Mouse (Mus musculus) gastrocnemius, adult 18-20 months (tissue): ENCODE measurements around the gene Atg4c. TPM values are rescaled to one million over a fixed set of nuclear protein-coding genes. Genes with fewer than 3 reads are reported as not detected.

ENCODE experiments used
- DNase-seq: peaks from one replicate; pipeline ENCODE4 v3.0.0; 2021; ENCODE audit warnings: low spot score
- long read RNA-seq, 2 experiments: library from polyadenylated mRNA; stranded (forward); transcript quantifications; one replicate each; pipeline ENCODE4 v2.0.0; 2021
- total RNA-seq, 2 experiments: library from RNA; stranded (reverse); gene quantifications; 2 replicates each; pipeline ENCODE4 v1.2.3; 2021

Atg4c gene
- 1 to 10 TPM; 5.6 to 7.2 TPM for total RNA-seq
- long read RNA-seq, experiment 1, transcript Atg4c-201 (11 exons, 3,178 nt), result major isoform, 13 of 18 reads
- long read RNA-seq, experiment 1, partial matches to known transcripts, result 0 of 18 reads
- long read RNA-seq, experiment 1, other reads (novel, unspliced or antisense), result 4 of 18 reads
- long read RNA-seq, experiment 2, transcript Atg4c-201 (11 exons, 3,178 nt), result major isoform, 9 of 15 reads
- long read RNA-seq, experiment 2, partial matches to known transcripts, result 0 of 15 reads
- long read RNA-seq, experiment 2, other reads (novel, unspliced or antisense), result 2 of 15 reads

- peak; percentile 81 for DNase-seq
These were observed at the start of gene Atg4c for GRCm38 (mm10) chr4:99193810-99194582. TSS of gene Atg4c (plus strand) at chr4:99193934.

GRCm38 (mm10) chr4:99151434-99151833 lies 42.3 kb upstream of the Atg4c start:
- DNase-seq, result no peak

GRCm38 (mm10) chr4:99151885-99152558 lies 41.7 kb upstream of the Atg4c start:
- DNase-seq, result no peak

DNA sequence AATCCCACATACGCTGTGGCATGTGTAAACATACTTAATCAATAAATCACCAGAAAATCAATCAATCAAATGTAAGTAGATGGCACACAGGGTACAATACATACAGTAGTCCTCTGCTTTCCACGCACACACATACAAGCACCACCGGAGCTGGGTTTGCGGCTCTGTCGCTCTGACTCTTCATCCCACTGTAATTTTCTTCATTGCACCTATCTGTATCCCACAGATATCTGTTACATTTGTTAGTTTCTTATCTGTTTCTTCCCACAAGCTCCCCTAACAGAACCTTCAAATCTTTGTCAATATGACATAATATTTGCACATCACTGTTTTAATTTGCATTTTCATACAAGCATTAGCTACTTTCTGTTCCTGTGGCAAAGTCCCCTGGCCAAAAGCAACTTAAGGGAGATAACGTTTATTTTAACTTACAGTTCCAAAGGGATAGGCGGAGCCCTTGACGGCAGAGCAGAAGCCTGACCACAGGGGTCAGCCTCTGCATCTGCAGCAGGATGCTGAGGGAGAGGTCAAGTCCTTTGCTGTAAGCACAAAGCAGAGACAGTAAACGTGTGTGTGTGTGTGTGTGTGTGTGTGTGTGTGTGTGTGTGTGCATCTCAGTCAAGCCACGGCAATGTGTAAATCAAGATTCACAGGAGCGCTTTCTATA lies 37.0 kb upstream of the Atg4c start:
- no peak for DNase-seq

- no peak for DNase-seq
These were observed 35.2 kb upstream of the Atg4c start for GRCm38 (mm10) chr4:99158495-99158894.

DNA sequence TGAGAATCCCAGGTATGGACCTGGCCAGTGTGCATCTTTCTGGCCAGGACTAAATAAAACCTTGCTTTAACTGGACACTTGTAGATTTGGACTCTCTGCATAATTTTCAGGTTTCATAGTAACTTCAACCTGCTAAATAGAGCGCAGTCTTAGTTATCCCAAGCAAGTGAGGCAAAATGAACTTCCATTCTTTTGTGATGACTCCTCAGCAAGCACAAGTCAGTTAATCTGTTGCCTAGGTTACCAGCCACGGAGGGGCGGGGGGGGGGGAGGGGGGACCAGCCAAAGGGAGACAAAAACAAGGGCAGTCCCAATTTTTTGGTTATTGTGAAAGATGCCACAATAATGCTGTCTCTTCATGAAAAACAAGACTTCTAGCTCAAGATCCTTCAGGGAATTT lies 33.3 kb upstream of the Atg4c start:
- DNase-seq, result no peak

GRCm38 (mm10) chr4:99160899-99161298 lies 32.8 kb upstream of the Atg4c start:
- DNase-seq, result no peak

- DNase-seq, result peak; percentile 40
These were observed 32.2 kb upstream of the Atg4c start for GRCm38 (mm10) chr4:99161457-99161971.

DNA sequence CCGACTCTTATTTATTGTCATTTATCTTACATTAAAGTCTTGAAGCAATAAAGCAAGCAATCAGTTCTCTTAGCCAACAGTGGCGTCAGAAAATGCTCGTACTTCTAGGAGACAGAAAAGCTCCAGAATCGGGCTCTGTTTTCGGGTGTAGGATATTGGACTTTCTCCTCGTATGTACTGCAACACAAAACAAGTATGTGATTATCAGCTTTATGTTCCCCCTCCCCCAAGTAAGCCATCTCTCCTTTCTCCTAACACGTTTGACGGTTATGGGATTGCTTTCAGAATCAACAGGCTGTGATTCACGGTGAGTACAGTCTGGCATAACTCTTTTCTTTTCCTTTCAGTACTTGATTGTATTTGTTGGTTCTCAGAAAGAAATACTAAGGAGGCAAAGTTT lies 30.7 kb upstream of the Atg4c start:
- DNase-seq, result no peak

- peak; percentile 37 for DNase-seq
These were observed 30.2 kb upstream of the Atg4c start for GRCm38 (mm10) chr4:99163547-99163946.

DNA sequence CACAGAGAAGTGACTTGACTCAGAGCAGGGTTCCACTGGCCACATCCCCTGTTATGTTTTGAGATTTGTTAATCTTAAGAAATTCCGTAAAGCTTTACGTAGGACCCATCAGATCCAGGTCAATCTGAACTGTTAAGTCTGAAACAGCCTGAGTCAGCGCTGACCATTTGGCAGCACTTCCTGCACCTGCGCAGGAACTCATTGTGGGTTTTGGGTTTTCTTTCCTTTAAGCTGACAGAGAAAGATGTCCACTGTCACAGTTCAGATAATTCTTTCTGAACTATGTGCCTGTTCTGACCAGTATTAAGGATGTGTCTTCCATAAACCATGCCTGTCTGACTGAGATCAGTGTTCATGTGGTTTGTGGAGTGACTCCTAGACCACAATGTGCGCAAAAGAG lies 24.9 kb upstream of the Atg4c start:
- DNase-seq, result no peak

GRCm38 (mm10) chr4:99174265-99174664 lies 19.5 kb upstream of the Atg4c start:
- no peak for DNase-seq

- no peak for DNase-seq
These were observed 16.9 kb upstream of the Atg4c start for GRCm38 (mm10) chr4:99176841-99177240.

- no peak for DNase-seq
These were observed 16.5 kb upstream of the Atg4c start for GRCm38 (mm10) chr4:99177255-99177654.

GRCm38 (mm10) chr4:99178851-99179250 lies 14.9 kb upstream of the Atg4c start:
- peak; percentile 38 for DNase-seq

GRCm38 (mm10) chr4:99179446-99180120 lies 14.2 kb upstream of the Atg4c start:
- DNase-seq, result peak; percentile 47

GRCm38 (mm10) chr4:99180921-99181320 lies 12.8 kb upstream of the Atg4c start:
- peak; percentile 93 for DNase-seq

DNA sequence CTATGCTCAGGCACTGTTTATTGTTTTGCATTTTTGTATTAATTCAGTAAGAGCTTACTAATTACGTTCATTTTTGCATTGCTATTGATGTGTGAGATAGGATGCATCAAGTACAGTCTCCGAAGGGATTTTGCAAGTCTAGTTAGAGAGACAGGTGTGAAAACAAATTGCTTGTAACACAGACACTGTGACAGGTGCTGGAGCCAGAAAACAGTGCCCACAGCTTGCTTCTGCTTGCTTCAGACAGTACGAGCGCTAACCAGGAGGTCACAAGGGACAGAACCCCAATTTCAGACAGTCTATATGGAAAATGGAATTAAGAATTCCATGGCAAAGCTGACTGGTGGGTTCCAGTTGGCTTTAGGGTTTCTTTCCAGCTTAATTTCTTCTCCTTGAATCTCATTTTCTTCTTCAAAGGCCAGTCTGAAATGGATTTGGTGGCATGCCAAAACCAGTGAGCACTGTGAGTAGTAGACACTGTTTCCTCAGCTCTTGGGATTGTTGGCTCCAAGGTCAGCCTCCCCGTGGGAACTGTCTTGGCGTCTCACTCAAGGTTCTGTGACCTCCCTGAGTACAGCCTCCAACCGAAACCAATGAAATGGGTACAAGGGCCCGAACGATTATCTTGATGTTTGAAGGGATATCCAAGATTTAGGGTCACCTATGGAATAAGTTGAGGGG lies 11.9 kb upstream of the Atg4c start:
- DNase-seq, result peak; percentile 44

DNA sequence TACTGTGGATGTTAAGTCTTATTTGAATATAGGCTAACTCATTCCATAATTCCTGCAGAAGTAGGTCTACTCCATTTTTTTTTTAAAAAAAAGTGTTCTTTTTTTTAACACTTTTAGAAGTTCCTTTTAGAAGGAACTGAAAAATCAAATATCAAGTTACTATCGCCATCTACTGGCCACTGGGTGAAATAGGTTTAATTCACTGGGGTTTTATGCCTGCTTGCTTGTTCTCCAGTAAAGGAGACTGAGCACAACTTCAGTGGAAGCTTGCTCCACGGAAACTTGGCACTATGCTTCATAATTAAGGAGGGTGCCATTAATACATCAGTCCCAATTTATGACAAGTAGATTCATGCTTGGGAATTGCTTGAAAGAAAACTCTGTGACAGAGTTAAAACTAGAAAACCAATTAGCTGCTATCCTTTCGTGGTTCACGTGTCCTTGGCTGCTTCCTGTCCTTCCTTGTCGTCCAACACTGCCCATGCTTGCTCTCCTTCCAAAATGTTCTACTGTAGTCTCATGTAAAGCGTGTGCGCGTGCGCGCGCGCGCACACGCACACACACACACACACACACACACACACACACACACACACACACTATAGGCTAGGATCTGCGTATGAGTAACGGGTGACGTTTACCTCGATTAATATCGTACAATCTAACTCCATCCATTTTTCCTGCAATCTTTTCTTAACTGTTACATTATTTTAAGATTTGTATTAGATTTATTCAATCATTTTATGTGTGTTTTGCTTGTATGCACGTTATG lies 10.9 kb upstream of the Atg4c start:
- DNase-seq, result peak; percentile 47

GRCm38 (mm10) chr4:99184678-99185077 lies 9.1 kb upstream of the Atg4c start:
- DNase-seq, result no peak
